Mouse (Mus musculus) heart, postnatal 10 days (tissue): Measurements from ENCODE around the gene Cyp2d22. TPM values are rescaled to one million over a fixed set of nuclear protein-coding genes. Genes with fewer than 3 reads are reported as not detected.

Experiments
- DNase-seq, 2 experiments: peaks; one replicate each; pipeline ENCODE4 v3.0.0; 2021
- intact Hi-C: fragments of 180-260 bp; cut with DNase I; formaldehyde crosslinking; loops from one replicate; pipeline ENCODE4 v1.15.1; 2025
- microRNA-seq, 2 experiments: library from miRNA; unstranded; fragments of <30 nt; microRNA quantifications; one replicate each; pipeline ENCODE4 v1.2.0; 2022
- total RNA-seq, 2 experiments: library from RNA; stranded (reverse); gene quantifications; 2 replicates each; pipeline ENCODE4 v1.2.3; 2021

Gene Cyp2d22
- total RNA-seq, 2 experiments from 2014 or later: 17.7 to 30.5 TPM

- intact Hi-C loops: no loop called here
Measured at GRCm38 (mm10) chr15:82325382-82325781, 54.7 kb downstream of the Cyp2d22 start.

GRCm38 (mm10) chr15:82322195-82322594 lies 57.9 kb downstream of the Cyp2d22 start:
- DNase-seq: no peak
- intact Hi-C loops: no loop called here

More at GRCm38 (mm10) chr15:82325382-82325781, 54.7 kb downstream of the Cyp2d22 start:
- DNase-seq: no peak

Small RNA genes lying within 50 kb of the gene (microRNA-seq; reads per million reads assigned to microRNA genes)
- gene Gm25990 (0 reads per million in 2 experiments), gene Gm27331 (0 reads per million in 2 experiments), gene Mir7684 (0 reads per million in 2 experiments)

Other genes starting within 250 kb of the Cyp2d22 start
- 10 to 100 TPM; 35.1 to 38.8 TPM for gene Srebf2, start 233.1 kb downstream of the Cyp2d22 start, total RNA-seq
- under 1 TPM in 1 of 2 experiments, not detected in 1; 0.36 TPM for gene Shisa8, start 167.4 kb downstream of the Cyp2d22 start, total RNA-seq
- gene Tnfrsf13c, start 155.9 kb downstream of the Cyp2d22 start, total RNA-seq: under 1 TPM; 0.27 to 0.69 TPM
- 1 to 10 TPM; 6.6 to 7.8 TPM for gene Cenpm, start 135.5 kb downstream of the Cyp2d22 start, total RNA-seq
- gene 1500009C09Rik, start 127.9 kb downstream of the Cyp2d22 start, total RNA-seq: not detected
- 1 to 10 TPM in 1 of 2 experiments, under 1 TPM in 1; 0.57 to 1.4 TPM for gene Sept3, start 105.4 kb downstream of the Cyp2d22 start, total RNA-seq
- gene Wbp2nl, start 81.3 kb downstream of the Cyp2d22 start, total RNA-seq: not detected
- 10 to 100 TPM; 46.3 to 47.5 TPM for gene Naga, start 41.3 kb downstream of the Cyp2d22 start, total RNA-seq
- 1 to 10 TPM; 2.8 to 3.2 TPM for gene Pheta2, start 41.3 kb downstream of the Cyp2d22 start, total RNA-seq
- 100 to 1,000 TPM; 195 to 202 TPM for gene Smdt1, start 41.3 kb downstream of the Cyp2d22 start, total RNA-seq
- gene Ndufa6, start 25.9 kb downstream of the Cyp2d22 start, total RNA-seq: 100 to 1,000 TPM; 525 to 549 TPM
- not detected for gene Cyp2d11, start 13.8 kb upstream of the Cyp2d22 start, total RNA-seq
- not detected for gene Cyp2d10, start 26.9 kb upstream of the Cyp2d22 start, total RNA-seq
- not detected for gene Cyp2d9, start 53.2 kb upstream of the Cyp2d22 start, total RNA-seq
- not detected for gene Cyp2d12, start 174.8 kb upstream of the Cyp2d22 start, total RNA-seq
- gene Cyp2d34, start 240.7 kb upstream of the Cyp2d22 start, total RNA-seq: not detected